Mouse (Mus musculus) heart, embryonic 10.5 days (tissue): ENCODE data around the gene Fbxl2. TPM values are rescaled to one million over a fixed set of nuclear protein-coding genes. Genes with fewer than 3 reads are reported as not detected.
A peak's percentile ranks its signal among the peaks of the same experiment; 100 is the strongest.

Experiments
- DNase-seq: peaks from one replicate; pipeline ENCODE4 v3.0.0-alpha.2; 2017; ENCODE audit warnings: low spot score
- H3K27ac ChIP-seq: fragments of 300-500 bp; sonication (generic); 2 replicates; pipeline ENCODE4 v1.5.1; 2016; ENCODE audit warnings: mild to moderate bottlenecking
- H3K27me3 ChIP-seq: fragments of 300-500 bp; sonication (generic); 2 replicates; pipeline ENCODE4 v1.6.1; 2016; ENCODE audit warnings: mild to moderate bottlenecking; ENCODE audit not compliant: poor library complexity, insufficient read depth, severe bottlenecking
- H3K36me3 ChIP-seq: fragments of 300-500 bp; sonication (generic); 2 replicates; pipeline ENCODE4 v1.6.1; 2016; ENCODE audit warnings: mild to moderate bottlenecking, moderate library complexity
- H3K4me1 ChIP-seq: fragments of 300-500 bp; sonication (generic); 2 replicates; pipeline ENCODE4 v1.6.1; 2016; ENCODE audit warnings: mild to moderate bottlenecking
- H3K4me3 ChIP-seq: fragments of 300-500 bp; sonication (generic); 2 replicates; pipeline ENCODE4 v1.5.1; 2016; ENCODE audit warnings: mild to moderate bottlenecking, moderate library complexity
- H3K9me3 ChIP-seq: fragments of 300-500 bp; sonication (generic); 2 replicates; pipeline ENCODE4 v1.6.1; 2016; ENCODE audit warnings: mild to moderate bottlenecking, moderate library complexity
- WGBS: fragments of 180-500 bp; shearing (Covaris S2); methylation state at CpG from one replicate; pipeline ENCODE4 v1.1.7; 2016; 5-methylcytosine and 5-hydroxymethylcytosine counted together
- polyA plus RNA-seq: library from polyadenylated mRNA; unstranded; fragments of >200 nt; fragmentation: Nextera tagmentation; extraction: Ambion mirVana; gene quantifications from 2 replicates; pipeline ENCODE4 v1.2.1, GENCODE M21; 2016

Gene Fbxl2
- polyA plus RNA-seq, 1 experiment from 2014 or later: 3.5 TPM

DNA sequence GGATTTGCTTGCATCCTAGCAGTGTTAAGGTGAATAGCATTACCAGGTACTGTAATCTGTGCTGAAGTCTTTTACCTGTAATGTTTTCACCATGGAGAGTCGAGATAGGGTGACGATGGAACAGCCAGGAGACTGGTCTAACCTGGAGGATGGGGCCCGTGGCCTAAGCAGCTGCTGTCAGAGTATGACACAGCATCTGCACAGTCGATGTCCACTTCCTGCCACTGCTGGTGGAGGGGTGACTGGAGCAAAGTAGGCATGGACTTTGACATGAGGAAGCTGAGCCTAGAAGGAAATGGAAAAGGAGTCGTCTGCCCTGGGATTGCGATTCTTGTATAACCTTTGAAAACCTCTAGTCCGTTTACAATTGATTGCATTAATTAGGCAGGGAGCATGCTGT is 67.3 kb downstream of the Fbxl2 start:
- Histone ChIP-seq H3K4me1 (peaks cover 28% of the 10 kb centered on the region), H3K27me3 (no peaks in the 10 kb centered on the region), H3K9me3 (no peaks in the 10 kb centered on the region), H3K4me3 (no peak overlapping the region), H3K27ac (no peak overlapping the region), H3K36me3 (peaks cover 52% of the 10 kb centered on the region)
- 83% methylated on average over 7 of the region's 7 CpGs for WGBS
- DNase-seq: no peak

DNA sequence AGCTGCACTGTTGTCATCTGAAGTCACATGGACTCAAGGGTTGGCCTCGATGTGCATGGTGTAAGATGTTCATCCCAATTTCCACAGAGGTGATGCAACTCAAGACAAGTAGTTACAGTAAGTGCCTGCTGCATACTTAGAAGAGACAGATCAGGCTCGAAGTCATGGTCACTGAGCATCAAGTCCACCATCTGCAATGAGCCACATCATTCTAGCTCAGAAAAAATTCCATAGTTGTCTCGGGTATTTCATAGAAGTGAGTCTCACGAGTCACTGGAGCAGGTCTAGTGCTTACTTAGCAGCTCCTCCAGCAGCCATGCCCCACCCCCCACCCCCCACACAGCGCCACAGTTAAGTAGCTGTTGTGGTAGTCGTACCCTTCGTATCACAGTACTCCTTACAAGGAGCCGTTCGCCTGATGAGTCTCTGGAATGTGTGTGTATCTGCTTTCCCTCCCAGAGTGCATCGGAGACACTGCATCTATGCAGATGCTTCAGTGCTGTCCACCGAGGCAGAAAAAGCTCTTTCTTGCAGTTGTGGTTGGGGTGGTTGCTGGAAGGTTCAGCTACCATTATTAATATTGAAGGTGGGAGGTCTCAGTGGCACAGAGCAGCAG is 68.7 kb downstream of the Fbxl2 start:
- Histone ChIP-seq H3K4me3 (no peak overlapping the region), H3K4me1 (peaks cover 21% of the 10 kb centered on the region), H3K36me3 (peaks cover 63% of the 10 kb centered on the region), H3K9me3 (no peaks in the 10 kb centered on the region), H3K27ac (no peak overlapping the region), H3K27me3 (no peaks in the 10 kb centered on the region)
- WGBS: 73% methylated on average over 11 of the region's 11 CpGs
- DNase-seq: no peak

DNA sequence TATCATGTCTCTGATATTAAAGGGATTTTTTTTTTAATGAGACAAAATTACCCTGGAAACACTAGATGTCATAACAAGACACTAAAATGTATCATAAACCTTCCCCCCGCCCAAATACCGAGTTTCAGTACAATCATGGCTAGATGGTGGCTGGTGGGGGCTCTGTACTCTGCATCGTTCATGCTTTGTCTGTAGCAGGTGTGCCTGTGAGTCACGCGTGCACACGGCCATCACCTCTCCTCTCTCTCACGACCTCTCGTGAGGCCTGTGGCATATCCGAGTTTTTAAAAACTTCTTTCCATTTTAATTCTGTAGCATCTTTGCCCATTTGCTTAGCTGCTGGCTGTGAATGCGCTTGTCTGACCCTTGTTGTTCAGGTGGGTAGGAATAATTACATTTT is 69.7 kb downstream of the Fbxl2 start:
- no peak overlapping the region for H3K4me3 ChIP-seq
- 94% methylated on average over 10 of the region's 10 CpGs for WGBS
- H3K4me1 ChIP-seq: peaks cover 12% of the 10 kb centered on the region
- H3K27ac ChIP-seq: no peak overlapping the region
- no peak for DNase-seq
- H3K9me3 ChIP-seq: no peaks in the 10 kb centered on the region
- H3K36me3 ChIP-seq: peaks cover 68% of the 10 kb centered on the region
- H3K27me3 ChIP-seq: no peaks in the 10 kb centered on the region

DNA sequence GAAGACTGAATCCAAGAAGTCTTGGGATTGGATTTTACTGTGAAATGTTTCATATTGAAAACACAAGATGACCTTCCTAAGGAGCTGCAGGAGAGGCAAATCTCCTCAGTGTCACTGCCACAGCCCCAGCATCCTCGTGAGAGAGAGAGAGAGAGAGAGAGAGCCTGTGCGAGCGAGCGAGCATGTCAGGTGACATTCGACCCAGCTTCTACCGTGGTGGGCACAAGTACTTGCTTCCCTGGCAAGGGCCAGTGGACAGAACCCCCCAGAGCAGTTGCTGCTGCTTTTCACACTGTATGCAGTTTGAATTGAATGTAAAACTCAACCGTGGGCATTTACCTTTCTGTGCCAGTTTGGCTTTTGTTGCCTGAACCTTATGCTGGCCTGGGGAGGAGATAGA is 70.5 kb downstream of the Fbxl2 start:
- DNase-seq: peak; percentile 69
- peaks cover 4% of the 10 kb centered on the region for H3K4me1 ChIP-seq
- 88% methylated on average over 7 of the region's 7 CpGs for WGBS
- H3K27me3 ChIP-seq: no peaks in the 10 kb centered on the region
- peaks cover 75% of the 10 kb centered on the region for H3K36me3 ChIP-seq
- no peak overlapping the region for H3K27ac ChIP-seq
- no peaks in the 10 kb centered on the region for H3K9me3 ChIP-seq
- no peak overlapping the region for H3K4me3 ChIP-seq

DNA sequence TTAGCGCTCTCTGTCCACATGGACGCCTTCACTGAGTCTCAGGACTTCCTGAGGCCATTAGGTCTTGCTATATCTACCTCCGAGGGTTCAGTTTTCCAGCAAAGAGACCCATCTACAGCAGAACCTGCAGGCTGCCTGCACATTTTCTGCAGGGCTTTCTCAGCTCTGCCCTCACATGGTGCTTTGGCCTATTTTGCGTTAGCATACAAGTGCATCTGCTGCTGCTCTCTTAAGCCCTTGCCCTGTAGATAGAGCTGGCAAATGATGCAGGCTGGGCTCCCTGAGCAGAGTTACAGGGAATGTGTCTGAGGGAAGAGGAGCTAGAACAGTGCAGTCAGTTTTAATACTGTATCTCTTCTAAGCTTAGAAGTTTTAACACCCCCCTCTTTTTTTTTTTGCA is 71.0 kb downstream of the Fbxl2 start:
- no peaks in the 10 kb centered on the region for H3K9me3 ChIP-seq
- H3K4me1 ChIP-seq: no peaks in the 10 kb centered on the region
- peak; percentile 67 for DNase-seq
- 86% methylated on average over 4 of the region's 4 CpGs for WGBS
- no peak overlapping the region for H3K27ac ChIP-seq
- peaks cover 78% of the 10 kb centered on the region for H3K36me3 ChIP-seq
- H3K4me3 ChIP-seq: no peak overlapping the region
- no peaks in the 10 kb centered on the region for H3K27me3 ChIP-seq

DNA sequence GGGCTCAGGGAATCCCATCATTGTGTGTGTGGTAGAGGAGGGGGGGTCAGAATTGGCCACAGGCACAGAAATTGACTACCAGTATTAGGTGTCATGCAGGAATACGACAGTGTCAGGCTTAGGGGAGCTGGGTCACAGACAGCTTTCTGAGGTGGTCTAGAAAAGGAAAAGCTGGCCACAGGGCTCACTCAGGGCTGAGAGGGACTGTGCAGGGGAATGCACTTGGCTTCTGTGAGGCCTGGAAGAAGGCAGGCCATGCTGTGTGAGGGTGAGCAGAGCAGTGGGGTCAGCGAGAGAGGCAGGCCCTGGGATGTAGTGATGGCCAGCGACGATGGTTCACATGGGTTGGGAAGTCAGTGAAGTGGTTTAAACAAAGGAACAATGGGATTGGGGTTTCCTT is 72.1 kb downstream of the Fbxl2 start:
- no peak overlapping the region for H3K27ac ChIP-seq
- no peaks in the 10 kb centered on the region for H3K9me3 ChIP-seq
- no peaks in the 10 kb centered on the region for H3K27me3 ChIP-seq
- 93% methylated on average over 4 of the region's 4 CpGs for WGBS
- peaks cover 79% of the 10 kb centered on the region for H3K36me3 ChIP-seq
- H3K4me1 ChIP-seq: no peaks in the 10 kb centered on the region
- H3K4me3 ChIP-seq: no peak overlapping the region
- DNase-seq: peak; percentile 66

DNA sequence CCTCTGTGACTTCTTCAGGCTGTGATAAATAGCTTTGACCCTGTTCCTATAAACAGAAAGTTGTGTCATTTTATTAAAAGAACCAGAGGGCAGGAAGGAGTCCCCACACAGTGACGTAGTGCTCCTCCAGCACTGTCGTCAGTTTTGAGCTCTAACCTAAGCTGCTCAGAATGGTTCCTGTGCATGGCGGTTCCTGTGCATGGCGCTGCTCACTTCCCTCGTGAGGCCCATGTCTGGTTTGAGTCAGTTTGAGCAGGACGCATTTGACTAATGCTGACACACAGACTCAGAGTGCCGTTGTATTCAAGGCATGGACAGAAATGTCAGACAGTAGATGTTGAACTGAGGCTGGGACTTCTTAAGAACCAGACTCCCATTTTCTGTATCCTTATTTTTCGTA is 74.4 kb downstream of the Fbxl2 start:
- no peaks in the 10 kb centered on the region for H3K27me3 ChIP-seq
- no peaks in the 10 kb centered on the region for H3K9me3 ChIP-seq
- H3K36me3 ChIP-seq: peaks cover 90% of the 10 kb centered on the region
- H3K4me1 ChIP-seq: no peaks in the 10 kb centered on the region
- H3K4me3 ChIP-seq: no peak overlapping the region
- DNase-seq: peak; percentile 64
- H3K27ac ChIP-seq: no peak overlapping the region
- 80% methylated on average over 8 of the region's 8 CpGs for WGBS

DNA sequence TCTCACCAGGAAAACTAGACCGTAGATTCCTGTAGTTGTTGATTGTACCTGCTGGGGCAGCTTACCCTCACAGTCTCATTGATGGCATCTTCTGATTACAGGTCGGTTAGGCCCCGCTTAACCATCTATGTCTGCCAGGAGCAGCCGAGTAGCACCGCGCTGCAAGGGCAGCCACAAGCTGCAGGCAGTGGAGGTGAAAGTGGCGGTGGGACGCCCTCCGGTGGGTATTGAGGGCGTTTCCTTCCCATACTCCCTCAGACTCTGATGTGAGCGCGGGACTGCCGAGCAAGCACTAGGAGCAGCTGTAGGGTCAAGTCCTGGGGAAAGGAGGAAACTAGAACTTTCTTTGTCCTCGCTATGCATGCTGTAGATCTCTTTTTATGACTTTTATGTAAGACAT is 76.0 kb downstream of the Fbxl2 start:
- no peak overlapping the region for H3K4me3 ChIP-seq

DNA sequence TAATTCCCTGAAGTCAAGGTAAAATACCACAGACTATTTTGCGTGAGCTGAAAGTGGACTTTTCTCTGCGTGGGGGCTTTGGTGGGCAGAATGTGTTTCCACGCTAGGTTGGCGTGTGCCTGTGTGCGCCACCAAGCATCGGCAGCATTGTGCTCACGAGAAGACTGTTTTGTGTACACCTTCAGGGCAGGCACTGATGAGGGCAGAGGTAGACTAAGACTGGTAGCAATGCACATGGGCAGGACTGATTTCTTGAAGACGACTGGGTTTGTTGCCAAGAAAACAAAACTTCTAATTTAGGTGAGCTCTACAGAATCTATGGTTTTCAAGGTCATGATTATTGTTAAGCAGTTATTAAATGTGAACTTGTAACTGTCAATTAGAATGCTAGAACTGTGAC is 76.6 kb downstream of the Fbxl2 start:
- Histone ChIP-seq H3K4me3 (no peak overlapping the region), H3K27me3 (no peaks in the 10 kb centered on the region), H3K9me3 (no peaks in the 10 kb centered on the region), H3K36me3 (peaks cover 88% of the 10 kb centered on the region), H3K27ac (peak overlapping the region; percentile 32; the same call in 1 of the 2 replicates), H3K4me1 (no peaks in the 10 kb centered on the region)
- 89% methylated on average over 8 of the region's 8 CpGs for WGBS
- DNase-seq: no peak

More for the DNA sequence above, 76.0 kb downstream of the Fbxl2 start:
- 0 out of 2 replicates have a peak overlapping the region, but pooled peaks have one; percentile 6 for H3K27ac ChIP-seq
- peak; percentile 75 for DNase-seq
- no peaks in the 10 kb centered on the region for H3K27me3 ChIP-seq
- WGBS: 85% methylated on average over 14 of the region's 14 CpGs
- H3K36me3 ChIP-seq: peaks cover 88% of the 10 kb centered on the region
- no peaks in the 10 kb centered on the region for H3K4me1 ChIP-seq
- no peaks in the 10 kb centered on the region for H3K9me3 ChIP-seq

DNA sequence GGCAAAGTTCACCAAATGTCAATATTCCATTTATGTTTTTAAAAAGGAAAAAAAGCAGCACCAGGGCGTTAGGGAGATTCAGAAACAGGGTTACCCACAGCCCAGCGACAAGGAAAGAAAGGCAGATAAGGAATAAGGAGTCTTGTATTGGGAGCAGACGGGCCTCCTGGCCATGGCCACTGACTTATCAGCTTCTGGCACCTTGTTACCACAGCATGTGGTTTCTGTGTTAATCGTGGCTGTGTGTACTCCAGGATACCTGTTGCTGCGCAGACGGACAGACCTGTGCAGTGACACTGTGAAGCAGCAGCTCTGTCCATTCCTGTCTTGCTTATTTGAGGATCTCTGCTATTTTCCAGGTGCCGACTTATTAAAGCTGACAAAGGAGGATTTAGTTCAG is 77.0 kb downstream of the Fbxl2 start:
- Histone ChIP-seq H3K36me3 (peaks cover 88% of the 10 kb centered on the region), H3K9me3 (no peaks in the 10 kb centered on the region), H3K4me3 (no peak overlapping the region), H3K27me3 (no peaks in the 10 kb centered on the region), H3K4me1 (no peaks in the 10 kb centered on the region), H3K27ac (peak overlapping the region; percentile 32; the same call in 1 of the 2 replicates)
- WGBS: 70% methylated on average over 7 of the region's 7 CpGs
- DNase-seq: peak; percentile 94

DNA sequence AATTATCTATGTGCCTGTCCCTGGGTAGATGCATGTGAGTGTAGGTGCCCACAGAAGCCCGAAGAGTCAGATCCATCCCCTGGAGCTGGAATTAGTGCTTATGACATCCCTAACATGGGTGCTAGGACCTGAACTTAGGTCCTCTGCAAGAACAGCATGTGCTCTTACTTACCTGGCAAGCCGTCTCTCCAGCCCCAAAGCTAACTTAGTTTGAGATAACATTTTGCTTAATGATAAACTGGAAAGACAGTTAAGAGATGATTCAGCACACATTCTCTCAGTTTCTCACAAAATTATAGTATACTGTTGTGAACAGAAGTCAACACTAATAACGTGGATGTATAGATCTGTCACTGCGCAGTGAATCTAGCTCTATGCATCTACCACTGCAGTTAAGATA is 79.2 kb downstream of the Fbxl2 start:
- peak overlapping the region; percentile 22; the same call in 1 of the 2 replicates for H3K27ac ChIP-seq
- H3K36me3 ChIP-seq: peaks cover 94% of the 10 kb centered on the region
- DNase-seq: peak; percentile 36
- no peaks in the 10 kb centered on the region for H3K9me3 ChIP-seq
- 91% methylated on average over 4 of the region's 4 CpGs for WGBS
- no peaks in the 10 kb centered on the region for H3K27me3 ChIP-seq
- H3K4me1 ChIP-seq: no peaks in the 10 kb centered on the region
- H3K4me3 ChIP-seq: no peak overlapping the region

DNA sequence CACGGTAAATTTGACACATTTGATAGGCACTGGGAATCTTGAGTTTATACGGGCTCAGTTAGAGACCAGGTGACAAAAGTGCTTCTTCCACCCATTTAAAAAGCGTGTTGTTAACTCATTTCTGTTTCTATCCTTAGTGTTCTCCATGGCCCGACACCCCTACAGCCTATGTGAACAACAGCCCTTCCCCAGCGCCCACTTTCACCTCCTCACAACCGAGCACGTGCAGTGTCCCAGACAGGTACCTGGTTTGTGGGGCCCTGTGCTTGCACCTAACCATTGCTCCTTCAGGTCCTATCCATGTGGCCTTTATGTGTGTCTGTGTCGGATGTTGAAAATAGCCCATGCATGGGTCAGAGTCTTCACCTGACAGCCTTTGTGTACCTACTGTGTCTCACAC is 81.6 kb downstream of the Fbxl2 start:
- H3K27me3 ChIP-seq: no peaks in the 10 kb centered on the region
- peaks cover 97% of the 10 kb centered on the region for H3K36me3 ChIP-seq
- H3K4me3 ChIP-seq: no peak overlapping the region
- no peaks in the 10 kb centered on the region for H3K4me1 ChIP-seq
- H3K9me3 ChIP-seq: no peaks in the 10 kb centered on the region
- H3K27ac ChIP-seq: no peak overlapping the region
- WGBS: 94% methylated on average over 8 of the region's 8 CpGs
- DNase-seq: peak; percentile 56

DNA sequence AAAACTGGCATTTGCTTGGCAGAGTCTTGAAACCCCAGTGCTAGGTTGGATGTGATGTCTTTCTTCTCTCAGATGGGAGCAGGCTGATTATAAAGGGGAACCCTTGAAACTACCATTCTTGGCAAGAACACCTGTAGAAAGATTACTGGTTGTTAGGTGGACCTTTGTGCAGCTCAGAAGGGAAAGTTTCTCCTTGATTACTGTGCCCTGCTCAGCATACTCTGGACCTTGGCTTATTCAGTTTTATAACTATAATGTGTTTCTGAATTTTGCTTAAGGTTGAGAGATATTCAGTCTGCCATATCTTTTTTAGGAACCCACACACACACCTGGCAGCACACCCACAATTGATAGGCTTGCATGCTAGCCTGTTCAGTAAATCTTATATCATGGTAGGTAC is 82.3 kb downstream of the Fbxl2 start:
- Histone ChIP-seq H3K27ac (no peak overlapping the region), H3K4me1 (no peaks in the 10 kb centered on the region), H3K9me3 (no peaks in the 10 kb centered on the region), H3K27me3 (no peaks in the 10 kb centered on the region), H3K36me3 (peaks cover 97% of the 10 kb centered on the region), H3K4me3 (no peak overlapping the region)
- DNase-seq: no peak

DNA sequence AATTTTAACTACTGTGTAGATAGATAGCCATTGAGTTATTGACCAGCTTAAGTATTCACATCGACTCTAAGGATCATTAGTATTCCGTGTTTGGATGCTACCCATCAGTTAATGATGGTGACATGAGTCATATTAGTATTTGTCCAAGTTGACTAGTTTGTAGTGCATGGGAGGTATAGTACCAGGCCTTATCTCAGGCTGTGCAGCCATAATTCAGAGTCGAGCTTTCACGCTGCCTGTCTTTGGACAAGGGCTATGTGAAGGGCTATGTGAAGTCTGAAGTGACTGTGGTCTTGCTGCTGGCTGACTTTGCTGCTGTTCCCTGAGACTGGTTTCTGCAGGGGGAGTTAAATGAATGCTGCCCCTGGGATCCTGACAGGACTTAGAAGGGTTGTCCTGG is 88.2 kb downstream of the Fbxl2 start:
- Histone ChIP-seq H3K4me1 (no peaks in the 10 kb centered on the region), H3K36me3 (peaks cover 70% of the 10 kb centered on the region)
- WGBS: 91% methylated on average over 4 of the region's 4 CpGs

More for the DNA sequence above, 88.2 kb downstream of the Fbxl2 start:
- no peak overlapping the region for H3K27ac ChIP-seq
- H3K9me3 ChIP-seq: no peaks in the 10 kb centered on the region
- DNase-seq: no peak
- no peak overlapping the region for H3K4me3 ChIP-seq
- no peaks in the 10 kb centered on the region for H3K27me3 ChIP-seq
